Mouse (Mus musculus): Measurements from ENCODE around the gene Fam227a. TPM values are rescaled to one million over a fixed set of nuclear protein-coding genes. Genes with fewer than 3 reads are reported as not detected.

Gene Fam227a
- polyA plus RNA-seq, 1 experiment from 2014 or later: 1.1 TPM

DNA sequence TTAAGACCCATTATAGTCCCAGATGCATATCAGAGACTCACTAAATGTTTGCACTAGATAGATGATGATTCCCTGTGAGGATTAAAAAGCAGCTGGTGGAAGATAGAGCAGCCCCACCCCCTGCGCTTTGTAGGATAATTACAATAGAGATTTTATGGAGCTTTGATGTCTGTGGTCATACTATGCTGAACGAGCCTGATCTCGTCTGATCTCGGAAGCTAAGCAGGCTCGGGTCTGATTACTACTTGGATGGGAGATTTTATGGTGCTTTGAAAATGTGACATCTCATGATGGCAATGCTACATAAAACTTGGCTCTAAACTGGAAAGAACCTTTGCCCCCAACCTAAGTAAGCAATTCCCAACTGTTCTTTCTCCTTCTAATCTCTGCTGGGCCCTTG, 33.6 kb upstream of the Fam227a start:
- 51% methylated on average over 5 of the region's 5 CpGs for WGBS
- no peak overlapping the region for H3K9ac ChIP-seq (replicated peaks; ENCODE audit: low read length)

DNA sequence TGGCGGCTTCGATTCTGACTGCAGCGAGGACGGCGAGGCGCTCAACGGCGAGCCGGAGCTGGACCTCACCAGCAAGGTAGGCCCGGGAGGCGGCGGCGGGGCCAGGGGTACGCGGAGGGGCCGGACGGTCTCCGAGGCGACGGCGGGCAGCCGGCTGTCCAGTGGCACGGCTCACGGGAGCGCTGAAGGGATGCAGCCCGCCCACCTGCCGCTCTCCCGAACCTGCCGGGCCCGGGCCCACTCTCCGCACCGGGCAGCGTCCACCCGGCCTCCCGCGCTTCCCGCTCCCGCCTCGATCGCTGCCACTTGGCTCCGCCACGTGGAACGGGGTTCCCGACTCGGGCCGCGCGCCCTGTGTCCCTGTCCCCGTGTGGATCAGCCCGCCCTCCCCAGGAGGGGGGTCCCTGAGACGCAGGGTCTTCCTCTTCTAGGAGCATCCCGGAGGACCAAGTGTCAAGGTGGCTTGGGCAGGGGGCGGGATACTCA, 32.3 kb upstream of the Fam227a start:
- ATAC-seq (ENCODE audit: low FRiP score, low TSS enrichment): peak; percentile 9
- peak overlapping the region; percentile 76 for H3K4me2 ChIP-seq (replicated peaks; ENCODE audit: low read depth, low read length)
- peak overlapping the region; percentile 91 for H3K4me3 ChIP-seq (ENCODE audit: low read length)
- H3K4me1 ChIP-seq (ENCODE audit: insufficient read depth, low read length): peaks cover 48% of the 10 kb centered on the region
- peak overlapping the region; percentile 75 for H3K27ac ChIP-seq (ENCODE audit: low read length)
- H3K9ac ChIP-seq (replicated peaks; ENCODE audit: low read length): peak overlapping the region; percentile 91
- H3K9me3 ChIP-seq (ENCODE audit: low read length): no peaks in the 10 kb centered on the region
- 0% methylated on average over 45 of the region's 53 CpGs for WGBS
- 0 out of 2 replicates have a peak, but pooled peaks cover 3% of the 10 kb centered on the region for H3K36me3 ChIP-seq (ENCODE audit: insufficient read depth, low read length)
- H3K27me3 ChIP-seq (ENCODE audit: insufficient read depth, low read length): no peaks in the 10 kb centered on the region

More for the DNA sequence above, 33.6 kb upstream of the Fam227a start:
- no peaks in the 10 kb centered on the region for H3K27me3 ChIP-seq (ENCODE audit: insufficient read depth, low read length)
- H3K4me2 ChIP-seq (replicated peaks; ENCODE audit: low read depth, low read length): peak overlapping the region; percentile 76; the same call in 1 of the 2 replicates
- peaks cover 55% of the 10 kb centered on the region for H3K4me1 ChIP-seq (ENCODE audit: insufficient read depth, low read length)
- 0 out of 2 replicates have a peak, but pooled peaks cover 3% of the 10 kb centered on the region for H3K36me3 ChIP-seq (ENCODE audit: insufficient read depth, low read length)
- no peaks in the 10 kb centered on the region for H3K9me3 ChIP-seq (ENCODE audit: low read length)
- ATAC-seq (ENCODE audit: low FRiP score, low TSS enrichment): no peak
- no peak overlapping the region for H3K4me3 ChIP-seq (ENCODE audit: low read length)
- no peak overlapping the region for H3K27ac ChIP-seq (ENCODE audit: low read length)

DNA sequence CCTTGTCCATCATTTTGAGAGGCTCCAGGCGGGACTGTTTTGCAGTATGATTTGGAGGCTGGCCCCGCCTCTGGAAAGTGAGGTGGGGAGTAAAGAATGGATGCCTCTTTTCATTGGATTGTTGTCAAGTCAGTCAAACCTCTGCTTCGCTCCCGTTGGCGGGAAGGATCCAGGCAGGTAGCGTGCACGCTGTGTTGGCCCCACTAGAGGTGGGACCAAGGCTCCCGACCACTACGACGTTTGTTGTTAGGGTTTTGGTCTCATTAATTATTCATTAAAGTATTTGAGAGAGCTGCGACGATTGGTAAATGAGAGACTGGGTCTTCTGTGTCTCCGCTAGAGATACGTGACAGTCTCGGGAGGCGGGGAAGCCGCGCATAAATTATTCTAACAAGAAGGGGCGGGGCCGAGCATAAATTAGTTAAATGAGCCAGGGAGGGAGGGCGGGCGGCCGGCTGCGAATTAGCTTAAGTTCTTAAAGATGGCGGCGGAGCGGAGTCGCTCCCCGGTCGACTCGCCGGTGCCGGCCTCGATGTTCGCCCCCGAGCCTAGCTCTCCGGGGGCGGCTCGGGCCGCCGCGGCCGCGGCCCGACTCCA, 31.8 kb upstream of the Fam227a start, which contains the start of gene Gtpbp1:
Gene Gtpbp1, plus strand, starts transcription at position 420 of the 597 bp plus-strand sequence.
- WGBS: under 1% methylated on average over 45 of the region's 45 CpGs
- peak; percentile 97 for ATAC-seq (ENCODE audit: low FRiP score, low TSS enrichment)
- Histone ChIP-seq H3K27ac (ENCODE audit: low read length) (peak within 1 kb of the TSS; percentile 75), H3K9me3 (ENCODE audit: low read length) (no peaks in the 10 kb centered on the region), H3K4me3 (ENCODE audit: low read length) (peak within 1 kb of the TSS; percentile 91), H3K9ac (replicated peaks; ENCODE audit: low read length) (peak within 1 kb of the TSS; percentile 91), H3K36me3 (ENCODE audit: insufficient read depth, low read length) (0 out of 2 replicates have a peak, but pooled peaks cover 3% of the 10 kb centered on the region), H3K4me1 (ENCODE audit: insufficient read depth, low read length) (peaks cover 53% of the 10 kb centered on the region), H3K27me3 (ENCODE audit: insufficient read depth, low read length) (no peaks in the 10 kb centered on the region), H3K4me2 (replicated peaks; ENCODE audit: low read depth, low read length) (peak within 1 kb of the TSS; percentile 84)

DNA sequence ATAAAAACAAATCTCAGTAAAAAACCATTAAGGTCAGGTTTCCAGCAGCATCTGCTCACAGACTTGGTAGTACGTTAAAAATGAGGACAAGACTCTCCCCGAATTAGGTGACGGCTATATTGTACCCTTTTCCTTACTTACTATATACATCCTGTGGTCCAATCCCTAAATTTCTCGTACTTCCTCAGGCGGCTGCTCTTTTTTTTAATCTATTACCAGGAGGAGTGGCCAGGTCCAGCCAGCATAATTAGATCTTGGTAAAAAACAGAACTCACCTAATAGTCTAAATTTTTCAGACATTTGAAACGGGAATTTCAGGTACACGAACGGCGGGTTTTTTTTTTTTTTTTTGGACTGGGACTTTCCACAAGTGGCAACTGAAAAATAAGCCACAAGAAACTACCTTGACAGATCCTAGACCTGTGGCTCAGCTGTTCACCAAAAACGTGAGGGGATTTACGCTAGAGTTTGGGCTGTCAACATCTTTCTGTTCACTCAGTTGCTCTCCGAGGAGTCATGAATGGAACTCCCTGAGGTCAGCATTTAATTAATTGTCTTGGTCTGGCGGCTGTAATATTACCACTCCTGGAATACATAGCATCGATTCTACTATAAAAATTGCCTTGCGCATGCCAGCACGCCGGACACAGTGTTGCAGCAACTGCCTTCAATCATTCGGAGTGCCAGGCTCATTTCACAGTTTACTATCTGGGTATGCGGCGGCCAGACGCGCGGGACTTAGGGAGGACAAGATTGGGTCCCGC, 31.1 kb upstream of the Fam227a start:
- Histone ChIP-seq H3K4me2 (replicated peaks; ENCODE audit: low read depth, low read length) (peak overlapping the region; percentile 84), H3K27me3 (ENCODE audit: insufficient read depth, low read length) (no peaks in the 10 kb centered on the region), H3K4me3 (ENCODE audit: low read length) (peak overlapping the region; percentile 91), H3K9me3 (ENCODE audit: low read length) (no peaks in the 10 kb centered on the region), H3K4me1 (ENCODE audit: insufficient read depth, low read length) (peaks cover 60% of the 10 kb centered on the region), H3K27ac (ENCODE audit: low read length) (peak overlapping the region; percentile 53; the same call in 1 of the 2 replicates), H3K9ac (replicated peaks; ENCODE audit: low read length) (peak overlapping the region; percentile 56), H3K36me3 (ENCODE audit: insufficient read depth, low read length) (0 out of 2 replicates have a peak, but pooled peaks cover under 1% of the 10 kb centered on the region)
- ATAC-seq (ENCODE audit: low FRiP score, low TSS enrichment): no peak
- WGBS: 7% methylated on average over 24 of the region's 24 CpGs

DNA sequence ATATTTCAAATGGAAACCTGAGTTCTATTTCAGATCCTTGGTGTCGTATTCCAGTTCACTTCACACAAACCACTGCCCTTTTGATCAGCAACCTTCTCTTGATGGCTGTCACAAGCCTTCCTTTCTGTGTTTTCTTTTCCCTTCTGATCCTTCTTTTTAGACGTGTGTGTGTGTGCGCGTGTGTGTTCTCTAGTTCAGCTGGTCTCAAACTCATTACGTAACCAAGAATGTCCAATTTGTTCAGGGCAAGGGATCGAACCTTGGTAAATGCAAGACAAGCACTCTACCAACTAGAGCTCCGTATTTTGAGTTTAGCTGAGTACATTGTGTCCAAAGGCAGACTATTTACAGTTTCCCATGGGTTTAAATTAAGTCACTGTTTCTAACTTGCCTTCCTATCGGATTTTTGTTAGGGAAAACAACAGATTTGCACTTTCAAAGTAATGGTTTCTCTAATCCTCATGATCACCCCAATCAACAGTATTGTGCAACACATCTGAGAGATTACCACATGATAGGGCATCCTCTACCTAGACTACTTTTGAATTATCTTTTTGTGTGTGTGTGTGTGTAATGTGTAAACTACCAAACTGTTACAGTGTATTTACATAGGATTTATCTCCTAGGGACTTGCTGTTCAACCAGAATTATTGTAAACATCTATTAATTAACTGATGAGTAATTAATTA, 29.7 kb upstream of the Fam227a start:
- H3K4me2 ChIP-seq (replicated peaks; ENCODE audit: low read depth, low read length): peak overlapping the region; percentile 79
- H3K9ac ChIP-seq (replicated peaks; ENCODE audit: low read length): peak overlapping the region; percentile 95
- H3K9me3 ChIP-seq (ENCODE audit: low read length): no peaks in the 10 kb centered on the region
- H3K4me3 ChIP-seq (ENCODE audit: low read length): peak overlapping the region; percentile 83
- H3K4me1 ChIP-seq (ENCODE audit: insufficient read depth, low read length): peaks cover 67% of the 10 kb centered on the region
- peak overlapping the region; percentile 97 for H3K27ac ChIP-seq (ENCODE audit: low read length)
- H3K27me3 ChIP-seq (ENCODE audit: insufficient read depth, low read length): no peaks in the 10 kb centered on the region
- WGBS: 2% methylated on average over 8 of the region's 8 CpGs
- ATAC-seq (ENCODE audit: low FRiP score, low TSS enrichment): no peak
- H3K36me3 ChIP-seq (ENCODE audit: insufficient read depth, low read length): no peaks in the 10 kb centered on the region

DNA sequence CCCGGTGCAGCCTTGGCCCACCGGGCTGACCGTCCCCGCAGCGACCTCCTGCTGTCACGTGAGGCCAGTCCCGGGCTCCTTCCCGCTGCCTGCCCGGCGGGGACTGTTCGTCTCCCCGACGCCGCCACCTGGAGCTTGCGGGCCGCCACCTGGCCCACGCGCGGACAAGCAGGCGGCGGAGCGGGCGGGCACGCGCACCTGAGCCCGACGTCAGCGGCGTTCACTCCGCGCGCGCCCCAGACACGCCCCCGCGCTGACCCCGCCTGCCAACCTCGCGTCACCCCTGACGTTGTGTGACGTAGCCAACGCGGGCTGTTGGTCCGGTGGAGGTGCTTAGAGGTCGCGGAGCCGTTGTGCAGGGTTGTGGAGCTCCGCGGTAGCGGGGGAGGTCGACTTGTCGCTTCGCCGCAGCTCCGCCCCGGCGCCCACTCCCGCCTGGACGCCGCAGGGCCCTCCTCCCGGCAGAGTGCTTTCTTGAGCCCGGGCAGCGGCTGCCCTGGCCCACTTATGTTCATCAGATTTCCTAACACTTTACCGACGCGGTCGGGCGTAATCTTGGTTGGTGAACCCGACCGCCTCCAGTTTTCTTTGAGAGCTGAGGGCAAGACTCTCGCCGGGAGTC, 29.0 kb upstream of the Fam227a start, which contains the start of gene Josd1:
Gene Josd1, minus strand, starts transcription at position 274 of the 622 bp plus-strand sequence.
- peak; percentile 62 for ATAC-seq (ENCODE audit: low FRiP score, low TSS enrichment)
- peak within 1 kb of the TSS; percentile 79 for H3K4me2 ChIP-seq (replicated peaks; ENCODE audit: low read depth, low read length)
- H3K36me3 ChIP-seq (ENCODE audit: insufficient read depth, low read length): no peaks in the 10 kb centered on the region
- no peaks in the 10 kb centered on the region for H3K27me3 ChIP-seq (ENCODE audit: insufficient read depth, low read length)
- peak within 1 kb of the TSS; percentile 97 for H3K27ac ChIP-seq (ENCODE audit: low read length)
- no peaks in the 10 kb centered on the region for H3K9me3 ChIP-seq (ENCODE audit: low read length)
- peaks cover 69% of the 10 kb centered on the region for H3K4me1 ChIP-seq (ENCODE audit: insufficient read depth, low read length)
- peak within 1 kb of the TSS; percentile 83 for H3K4me3 ChIP-seq (ENCODE audit: low read length)
- peak within 1 kb of the TSS; percentile 95 for H3K9ac ChIP-seq (replicated peaks; ENCODE audit: low read length)
- under 1% methylated on average over 62 of the region's 72 CpGs for WGBS

DNA sequence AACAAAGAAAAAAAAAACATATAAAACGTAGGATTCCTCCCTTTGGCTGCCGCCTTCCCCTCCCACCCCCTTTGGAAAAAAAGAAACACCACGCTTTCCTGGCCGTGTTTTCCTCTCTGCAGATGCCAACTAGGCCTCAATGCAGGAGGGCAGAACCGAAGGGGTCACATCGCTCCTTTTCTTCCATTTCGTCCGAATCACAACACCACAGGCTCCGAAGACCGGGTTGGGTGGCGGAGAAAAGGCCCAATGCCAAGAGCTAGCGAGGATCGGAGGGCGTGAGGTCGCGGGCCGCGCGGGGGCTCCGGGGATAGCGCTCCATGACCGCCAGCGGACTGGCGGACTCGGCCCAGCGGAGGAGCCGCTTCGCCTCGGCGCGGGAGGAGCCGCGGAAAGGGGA, 28.4 kb upstream of the Fam227a start:
- no peak for ATAC-seq (ENCODE audit: low FRiP score, low TSS enrichment)
- H3K4me2 ChIP-seq (replicated peaks; ENCODE audit: low read depth, low read length): peak overlapping the region; percentile 79
- H3K4me1 ChIP-seq (ENCODE audit: insufficient read depth, low read length): peaks cover 69% of the 10 kb centered on the region
- H3K27me3 ChIP-seq (ENCODE audit: insufficient read depth, low read length): no peaks in the 10 kb centered on the region
- peak overlapping the region; percentile 83 for H3K4me3 ChIP-seq (ENCODE audit: low read length)
- H3K9me3 ChIP-seq (ENCODE audit: low read length): no peaks in the 10 kb centered on the region
- H3K27ac ChIP-seq (ENCODE audit: low read length): peak overlapping the region; percentile 97
- 1% methylated on average over 25 of the region's 33 CpGs for WGBS
- H3K9ac ChIP-seq (replicated peaks; ENCODE audit: low read length): peak overlapping the region; percentile 95
- no peaks in the 10 kb centered on the region for H3K36me3 ChIP-seq (ENCODE audit: insufficient read depth, low read length)

DNA sequence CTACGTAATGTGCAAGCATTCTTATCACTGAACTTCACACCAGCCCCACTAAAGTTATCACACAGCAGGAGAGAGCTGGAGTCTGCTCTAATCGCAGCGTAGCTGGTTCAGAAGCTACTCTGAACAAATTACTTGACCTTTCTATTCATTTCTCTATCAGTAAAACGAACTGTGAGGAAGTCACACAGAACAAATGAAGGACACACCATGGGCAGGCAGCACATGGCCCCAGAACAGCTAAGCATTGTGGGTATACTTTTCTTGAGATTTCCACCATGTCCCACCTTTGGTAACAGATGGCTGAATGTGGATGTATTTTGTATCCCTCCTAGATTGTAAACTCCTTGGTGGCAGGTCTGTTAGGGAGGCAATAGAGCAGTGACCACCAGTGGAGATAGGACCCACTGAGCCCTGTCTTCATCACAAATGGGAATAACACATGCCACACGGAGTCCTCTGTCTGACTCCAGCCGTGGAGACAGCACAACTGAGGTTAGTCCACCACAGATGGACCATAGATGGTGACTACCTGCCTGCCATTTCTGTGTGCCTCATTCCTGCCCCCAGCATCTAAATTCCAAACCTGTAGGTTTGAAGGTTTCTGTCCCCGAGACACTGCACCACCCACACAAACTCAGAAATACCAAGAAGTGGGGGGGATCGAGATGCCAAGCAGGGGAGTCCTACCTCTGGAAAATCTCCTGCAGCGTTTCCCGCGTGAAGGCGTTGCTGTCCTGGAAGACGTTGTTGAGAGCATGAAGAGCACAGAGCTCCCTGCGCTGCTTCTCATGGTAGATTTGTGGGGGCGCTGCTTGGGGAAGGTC, 27.5 kb upstream of the Fam227a start:
- Histone ChIP-seq H3K36me3 (ENCODE audit: insufficient read depth, low read length) (no peaks in the 10 kb centered on the region), H3K9ac (replicated peaks; ENCODE audit: low read length) (peak overlapping the region; percentile 95), H3K9me3 (ENCODE audit: low read length) (no peaks in the 10 kb centered on the region), H3K27me3 (ENCODE audit: insufficient read depth, low read length) (no peaks in the 10 kb centered on the region), H3K4me3 (ENCODE audit: low read length) (peak overlapping the region; percentile 83), H3K27ac (ENCODE audit: low read length) (no peak overlapping the region), H3K4me1 (ENCODE audit: insufficient read depth, low read length) (peaks cover 63% of the 10 kb centered on the region), H3K4me2 (replicated peaks; ENCODE audit: low read depth, low read length) (peak overlapping the region; percentile 79)
- 14% methylated on average over 15 of the region's 15 CpGs for WGBS
- no peak for ATAC-seq (ENCODE audit: low FRiP score, low TSS enrichment)

Data from kidney, embryonic 16.5 days (tissue).